Mouse (Mus musculus) lung, adult 2 months (tissue): Measurements from ENCODE around the gene Bhlhb9.
"Not testable (repeated sequence)": the region's sequence is repeated elsewhere in the genome, so short reads cannot be mapped to it uniquely, and the experiment has no call there.

Experiments used
- CTCF ChIP-seq: fragments of 200-500 bp; IDR thresholded peaks from 2 replicates; pipeline ENCODE4 v1.5.1; 2011; ENCODE audit warnings: mild to moderate bottlenecking, low read length, control low read depth; ENCODE audit not compliant: insufficient read depth
- POLR2A ChIP-seq: fragments of 200-500 bp; IDR thresholded peaks from 2 replicates; pipeline ENCODE4 v1.6.1; 2011; ENCODE audit warnings: low read depth, mild to moderate bottlenecking, control low read depth, low read length, borderline replicate concordance; ENCODE audit errors: extremely low read depth

- TF ChIP-seq CTCF, POLR2A: not testable (repeated sequence)
Observed at GRCm38 (mm10) chrX:135796305-135797211, 836 bp upstream of the Bhlhb9 start.
